Mouse (Mus musculus) small intestine, adult 2 months (tissue): ENCODE measurements around the gene Thumpd2.

Experiments used
- CTCF ChIP-seq: fragments of 200-500 bp; IDR thresholded peaks from 2 replicates; pipeline ENCODE4 v1.5.1; 2012; ENCODE audit warnings: low read depth, mild to moderate bottlenecking, control low read depth, inconsistent platforms, low read length, moderate library complexity, mixed read lengths; ENCODE audit not compliant: insufficient replicate concordance, insufficient read length; ENCODE audit errors: extremely low read depth
- POLR2A ChIP-seq: fragments of 200-500 bp; IDR thresholded peaks from 2 replicates; pipeline ENCODE4 v1.6.1; 2012; ENCODE audit warnings: low read depth, mild to moderate bottlenecking, control low read depth, inconsistent platforms, low read length, moderate library complexity

DNA sequence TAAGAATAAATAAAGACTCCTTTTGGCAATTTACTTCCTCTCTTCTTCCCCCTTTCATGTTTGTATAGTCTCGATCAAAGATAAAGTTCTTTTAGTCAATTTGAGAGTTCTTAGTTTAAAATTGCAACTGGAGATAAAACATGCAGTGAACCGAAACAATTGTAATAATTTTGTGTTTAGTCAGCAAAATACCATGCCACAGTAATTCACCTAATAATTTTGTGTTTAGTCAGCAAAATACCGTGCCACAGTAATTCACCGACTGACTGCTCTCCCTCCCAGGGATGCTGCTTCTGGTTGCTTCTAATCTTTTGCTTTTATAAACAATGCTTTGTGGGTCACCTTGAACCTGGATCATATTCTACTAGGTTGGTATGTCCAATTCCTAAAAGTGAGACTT, 22.9 kb upstream of the Thumpd2 start:
- TF ChIP-seq CTCF (no peak), POLR2A (no peak)
